Mouse (Mus musculus): ENCODE data around the gene Angptl1.

Gene Angptl1

DNA sequence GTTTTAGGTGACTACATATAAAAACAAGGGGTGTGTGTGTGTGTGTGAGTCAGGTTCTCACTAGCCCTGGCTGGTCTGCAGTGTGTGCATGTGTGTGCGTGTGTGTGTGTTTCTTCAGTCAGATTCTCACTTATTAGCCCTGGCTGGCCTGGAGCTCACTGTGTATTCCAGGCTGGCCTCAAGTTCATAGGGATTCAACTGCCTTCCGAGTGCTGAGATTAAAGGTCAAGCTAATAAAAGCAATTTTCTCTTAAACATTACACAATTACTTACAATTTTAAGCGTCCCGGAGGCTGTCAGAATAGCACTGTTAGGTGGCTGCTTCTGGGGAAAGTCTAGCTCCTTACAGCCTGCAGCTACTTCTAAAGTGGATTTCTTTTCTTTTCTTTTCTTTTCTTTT, at the start of gene Angptl1:
Gene Angptl1, plus strand, starts transcription at position 386 of the 400 bp plus-strand sequence.
- DNase-seq: no peak

DNA sequence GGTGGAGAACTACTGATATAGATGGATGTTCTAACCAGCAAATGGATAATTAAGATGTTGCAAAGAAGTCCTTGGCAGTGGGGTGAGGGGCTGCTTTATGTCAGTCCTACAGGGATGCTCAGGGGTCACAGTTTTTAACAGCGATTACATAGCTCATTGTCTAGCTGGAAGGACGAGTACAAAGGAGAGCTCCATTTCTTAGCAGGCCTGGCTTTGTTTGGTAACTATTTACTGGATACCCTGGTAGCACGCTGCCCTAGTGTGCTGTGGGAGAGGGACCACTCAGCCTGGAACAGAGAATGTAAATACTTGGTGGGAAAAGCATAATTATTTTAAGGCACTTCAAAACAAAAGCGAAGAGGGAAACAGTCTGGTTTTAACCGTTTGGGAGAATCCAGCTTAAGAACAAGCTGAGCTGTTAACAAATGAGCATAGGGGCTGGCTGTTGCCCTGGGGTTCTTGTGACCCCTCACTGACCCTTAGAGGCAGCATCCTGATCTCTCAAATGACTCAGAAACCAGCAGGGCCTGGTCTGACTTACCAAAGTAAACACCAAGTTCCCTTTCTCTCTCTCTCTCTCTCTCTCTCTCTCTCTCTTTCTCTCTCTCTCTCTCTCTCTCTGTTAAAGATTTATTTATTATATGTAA, 48.4 kb upstream of the Angptl1 start:
- DNase-seq: no peak

DNA sequence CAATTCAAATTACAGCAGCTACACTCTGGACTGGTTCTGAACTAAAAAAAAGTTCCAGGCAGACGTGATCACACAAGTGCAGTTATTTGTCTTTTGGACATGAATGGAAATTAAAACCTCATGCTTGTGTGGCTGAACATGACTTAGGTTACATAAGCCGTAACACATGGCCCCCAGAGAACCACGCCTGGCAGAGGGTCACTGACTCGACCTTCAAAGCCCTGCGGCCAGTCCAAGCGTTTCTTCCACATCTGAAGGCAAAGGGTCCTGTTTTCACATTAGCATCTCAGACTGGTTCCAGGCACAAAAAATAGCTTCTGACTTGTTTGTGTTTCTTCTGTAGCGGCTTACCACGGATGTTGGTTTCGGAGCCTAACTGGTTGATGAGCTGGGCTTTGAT, 42.1 kb upstream of the Angptl1 start:
- DNase-seq: no peak

GRCm38 (mm10) chr1:156801276-156801675, 37.1 kb upstream of the Angptl1 start:
- no peak for DNase-seq

GRCm38 (mm10) chr1:156808332-156808731, 30.0 kb upstream of the Angptl1 start:
- DNase-seq: no peak

GRCm38 (mm10) chr1:156811928-156812327, 26.4 kb upstream of the Angptl1 start:
- no peak for DNase-seq

DNA sequence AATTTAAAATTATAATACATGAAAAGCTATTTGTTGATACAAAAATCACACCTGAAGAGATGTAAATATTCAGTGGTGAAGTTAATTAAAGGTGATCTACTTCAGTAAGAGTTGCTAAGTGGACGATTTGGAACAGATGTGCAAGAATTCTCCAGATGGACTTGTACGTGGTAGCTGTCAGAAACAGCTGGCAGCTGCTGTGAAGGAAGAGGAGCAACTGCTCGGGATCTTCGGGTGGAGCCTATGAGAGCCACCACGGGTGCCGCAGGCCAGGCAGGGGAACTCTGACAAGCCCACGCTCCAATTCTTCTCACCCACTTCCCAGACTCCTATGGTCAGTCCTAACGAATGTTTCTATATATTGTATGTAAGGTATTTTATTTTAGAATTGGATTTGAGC, 25.6 kb upstream of the Angptl1 start:
- DNase-seq: peak; percentile 40

- DNase-seq: peak; percentile 23
Observed at GRCm38 (mm10) chr1:156813485-156813884, 24.9 kb upstream of the Angptl1 start.

DNA sequence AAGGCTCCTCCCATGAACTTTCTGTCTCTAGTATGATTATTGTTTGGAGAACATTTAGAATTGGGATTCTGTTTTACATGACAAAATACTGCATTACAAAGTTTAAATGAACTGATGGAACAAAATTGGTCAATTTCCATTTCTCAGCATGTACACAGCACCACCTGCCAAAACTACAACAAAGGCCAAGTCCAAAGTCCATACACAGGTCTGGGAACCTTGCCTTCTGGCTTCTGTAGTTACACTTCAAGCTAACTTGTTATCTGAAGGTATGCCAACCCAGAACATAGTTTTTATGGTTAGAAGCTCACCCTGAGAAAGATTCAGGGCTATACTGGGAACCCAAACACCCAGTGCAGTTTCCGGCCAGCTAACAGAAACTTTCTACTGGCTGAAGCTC, 19.1 kb upstream of the Angptl1 start:
- DNase-seq: no peak

GRCm38 (mm10) chr1:156838695-156839094, 333 bp downstream of the Angptl1 start:
- DNase-seq: peak; percentile 75

DNA sequence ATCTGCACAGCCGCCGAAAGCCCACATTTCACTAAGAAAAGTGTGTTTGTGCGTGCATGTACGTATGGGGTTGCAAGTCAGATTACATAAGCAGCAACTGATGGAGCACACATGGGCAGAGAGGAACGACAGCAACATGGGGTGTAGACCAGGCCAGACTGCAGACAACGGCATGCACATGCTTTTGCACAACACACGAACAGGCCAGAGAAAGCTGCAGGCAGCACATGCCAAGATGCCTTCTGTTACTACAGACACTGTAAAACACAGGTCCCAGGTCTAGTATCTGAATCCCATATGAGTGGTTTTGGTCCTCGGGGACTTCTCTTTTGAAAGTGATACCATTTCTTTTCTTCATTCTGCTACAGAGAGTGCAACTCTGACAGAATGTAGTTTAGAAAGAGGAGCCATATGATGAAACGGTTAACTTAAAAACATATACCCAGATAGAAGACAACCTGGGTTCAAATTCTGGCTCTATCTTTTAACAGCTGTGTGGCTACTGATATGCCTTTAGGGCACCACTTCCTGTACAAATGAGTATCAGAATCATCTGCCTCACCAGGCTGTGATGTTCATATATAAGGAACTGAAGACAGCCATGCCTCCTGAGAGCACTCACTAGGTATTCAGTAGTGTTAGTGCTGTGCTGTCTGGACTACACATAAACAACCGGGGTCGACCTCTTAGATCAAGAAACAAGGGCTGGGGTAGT, 3.4 kb downstream of the Angptl1 start:
- DNase-seq: no peak

- no peak for DNase-seq
Observed at GRCm38 (mm10) chr1:156847098-156847497, 8.7 kb downstream of the Angptl1 start.

DNA sequence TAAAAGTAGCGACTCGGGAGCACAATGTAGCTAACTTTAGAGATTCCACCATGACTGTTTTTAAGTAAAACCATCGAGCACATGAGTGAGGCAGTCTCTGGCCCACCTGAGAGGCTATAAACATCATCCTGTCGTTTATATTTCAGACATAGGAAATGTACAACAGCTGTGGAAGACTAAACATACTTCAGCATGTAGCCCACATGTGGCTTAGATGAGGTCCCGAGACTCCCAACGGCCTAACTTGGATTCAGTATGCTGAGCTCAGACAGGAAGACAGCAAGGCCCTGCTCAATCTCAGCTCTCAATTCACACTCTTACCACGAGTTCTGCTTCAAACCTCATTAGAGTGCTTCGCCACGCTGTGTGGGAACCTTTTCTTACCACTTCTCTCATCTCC, 14.0 kb downstream of the Angptl1 start:
- DNase-seq: no peak

DNA sequence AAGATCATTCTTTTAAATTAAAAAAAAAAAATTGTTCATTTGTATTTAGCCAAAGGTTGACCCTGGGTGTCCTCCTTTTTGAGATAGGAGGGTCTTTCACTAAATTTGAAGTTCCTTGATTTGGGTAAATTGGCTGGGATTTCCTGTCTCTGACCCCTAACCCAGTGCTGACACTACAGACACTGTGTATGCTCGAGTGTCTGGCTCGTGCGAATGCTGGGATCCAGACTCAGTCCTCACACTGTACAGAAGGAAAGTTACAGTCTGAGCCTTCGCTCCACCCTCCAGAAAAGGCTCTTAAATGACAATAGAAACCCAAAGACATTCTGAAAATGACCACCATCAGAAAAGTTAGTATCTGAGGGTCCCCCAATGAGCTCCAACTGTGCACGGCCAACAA, 14.5 kb downstream of the Angptl1 start:
- no peak for DNase-seq

GRCm38 (mm10) chr1:156854558-156854957, 16.2 kb downstream of the Angptl1 start:
- DNase-seq: no peak

DNA sequence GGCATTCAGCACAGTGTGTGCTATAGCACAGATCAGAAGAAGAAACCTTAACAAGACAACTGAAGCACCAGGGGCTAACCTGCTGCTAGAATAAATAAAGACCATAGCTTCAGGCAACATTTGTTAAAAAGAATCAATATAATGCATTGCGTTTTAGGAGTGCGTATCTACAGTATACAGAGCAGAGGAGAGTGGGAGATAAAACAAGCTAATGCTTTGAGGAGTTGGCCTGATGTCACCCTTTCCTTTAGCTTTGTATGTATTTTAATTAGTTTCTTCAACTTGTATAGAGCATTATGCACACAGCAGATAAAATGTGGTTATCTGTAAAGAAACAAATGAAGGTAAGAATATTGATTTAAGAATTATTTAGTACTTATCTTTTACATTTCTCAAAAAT, 18.3 kb downstream of the Angptl1 start:
- DNase-seq: no peak

DNA sequence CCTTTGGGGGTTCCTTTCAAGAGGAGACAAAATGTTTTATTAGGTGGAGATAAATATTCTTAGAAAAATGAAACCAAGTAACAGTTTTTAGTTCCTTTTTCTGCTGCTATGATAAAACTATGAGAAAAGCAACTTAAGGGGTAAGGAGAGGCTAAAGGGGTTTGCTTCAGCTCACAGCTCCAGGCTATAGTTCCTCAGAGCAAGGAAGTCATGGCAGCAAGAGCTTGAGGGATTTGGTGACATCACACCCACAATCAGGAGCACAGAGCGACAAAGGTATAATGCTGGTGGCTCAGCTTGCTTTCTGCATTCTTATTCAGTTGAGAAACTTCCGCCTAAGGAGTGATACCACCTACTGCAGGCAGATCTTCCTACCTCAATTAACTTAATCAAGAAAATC, 20.8 kb downstream of the Angptl1 start:
- DNase-seq: no peak

- no peak for DNase-seq
Observed at GRCm38 (mm10) chr1:156859711-156860250, 21.4 kb downstream of the Angptl1 start.

DNA sequence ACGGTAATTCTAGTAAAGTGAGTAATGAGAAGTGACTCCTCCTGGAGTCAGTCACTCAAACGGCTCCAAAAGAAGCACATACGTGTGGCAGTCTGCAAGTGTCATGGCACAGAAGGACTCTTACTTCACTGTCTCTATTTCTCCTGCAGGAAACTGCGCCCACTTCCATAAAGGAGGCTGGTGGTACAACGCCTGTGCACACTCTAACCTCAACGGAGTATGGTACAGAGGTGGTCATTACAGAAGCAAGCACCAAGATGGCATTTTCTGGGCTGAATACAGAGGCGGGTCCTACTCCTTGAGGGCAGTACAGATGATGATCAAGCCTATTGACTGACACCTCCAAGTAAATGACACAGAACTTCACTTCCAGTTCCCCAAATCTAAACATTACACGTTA, 21.9 kb downstream of the Angptl1 start:
- DNase-seq: no peak

DNA sequence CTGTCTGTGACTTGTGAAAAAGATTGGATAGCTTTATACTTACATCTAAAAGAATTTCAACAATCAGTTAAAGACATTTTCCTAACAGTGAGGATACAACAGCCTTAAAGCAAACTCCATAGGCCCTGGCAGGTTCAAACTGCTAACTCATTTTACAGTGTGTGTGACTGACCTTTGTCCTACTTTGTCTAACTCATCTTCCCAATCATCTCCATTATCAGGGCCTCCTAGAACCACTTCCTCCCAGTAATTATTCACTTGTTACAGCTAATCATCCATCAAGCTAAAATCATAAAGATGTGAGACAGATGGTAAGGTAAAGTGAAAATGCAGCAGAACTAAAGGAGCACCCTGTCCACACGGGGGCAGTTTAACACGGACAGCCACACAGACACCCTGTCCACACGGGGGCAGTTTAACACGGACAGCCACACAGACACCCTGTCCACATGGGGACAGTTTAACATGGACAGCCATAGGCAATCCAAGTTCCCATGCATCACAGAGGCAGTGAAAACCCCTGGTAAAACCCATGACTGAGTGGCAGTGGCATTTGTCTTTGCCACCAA, 23.2 kb downstream of the Angptl1 start:
- DNase-seq: no peak

- no peak for DNase-seq
Observed at GRCm38 (mm10) chr1:156863726-156864125, 25.4 kb downstream of the Angptl1 start.

- DNase-seq: no peak
Observed at GRCm38 (mm10) chr1:156864240-156864639, 25.9 kb downstream of the Angptl1 start.

- no peak for DNase-seq
Observed at GRCm38 (mm10) chr1:156870028-156870427, 31.7 kb downstream of the Angptl1 start.

DNA sequence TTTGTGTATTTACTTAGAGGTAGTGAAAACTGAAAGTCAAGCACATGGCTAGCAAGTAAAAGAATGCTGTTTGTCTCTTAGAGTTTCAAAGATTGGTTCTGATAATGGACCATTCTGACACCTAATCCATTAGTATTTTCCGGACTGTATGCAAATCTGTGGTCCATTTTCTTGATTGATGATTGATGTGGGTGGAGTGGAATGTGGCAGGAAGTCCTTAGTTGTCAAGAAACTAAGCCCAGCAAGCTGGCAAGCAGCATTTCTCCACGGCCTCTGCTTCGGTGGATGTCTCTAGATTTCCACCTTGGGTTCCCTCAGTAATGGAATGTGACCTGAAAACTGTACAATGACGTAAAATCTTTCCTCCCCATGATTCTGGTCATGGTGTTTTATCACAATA, 32.3 kb downstream of the Angptl1 start:
- DNase-seq: no peak
